Mouse (Mus musculus): ENCODE results near the gene Gpr75.
A peak's percentile ranks its signal among the peaks of the same experiment; 100 is the strongest.

Gene Gpr75

DNA sequence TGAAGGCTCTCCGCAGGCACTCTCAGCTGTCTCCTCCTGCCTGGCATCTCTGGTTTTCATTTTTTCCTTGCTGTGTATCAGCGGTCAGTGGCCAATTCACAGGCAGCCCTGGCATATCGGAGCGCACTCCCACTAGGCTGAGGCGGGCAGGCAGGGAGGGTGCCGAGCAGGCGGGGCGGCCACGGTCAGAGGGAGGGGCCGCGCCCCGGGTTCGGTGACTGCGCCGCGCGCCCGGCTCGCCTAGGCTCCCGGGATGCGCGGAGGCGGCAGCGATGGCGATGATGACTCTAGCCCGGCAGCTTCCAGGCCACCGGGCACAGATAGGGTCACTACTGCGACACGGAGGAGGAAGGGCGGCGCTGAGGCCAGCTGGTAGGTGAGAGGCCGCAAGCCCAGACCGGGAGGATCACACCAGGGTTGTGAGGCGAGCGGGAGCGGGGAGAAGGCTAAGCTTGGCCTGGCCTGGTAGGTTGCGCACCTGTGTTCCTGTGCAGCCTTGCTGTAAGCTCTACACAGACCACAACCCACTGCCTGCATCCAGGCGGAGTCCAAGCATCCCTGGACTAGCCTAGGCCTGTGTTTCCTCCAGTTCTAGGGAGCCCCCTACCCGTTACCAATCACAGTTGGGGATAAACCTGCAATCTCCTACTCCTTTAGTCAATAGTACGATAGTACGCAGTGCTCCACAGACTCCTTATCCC, at the start of gene Gpr75, which contains the start of gene Asb3:
Gene Gpr75, plus strand, starts transcription at position 188 of the 701 bp plus-strand sequence.
Gene Asb3, plus strand, starts transcription at position 246 of the 701 bp plus-strand sequence.
- DNase-seq (ENCODE audit: low spot score) = peak; percentile 24

DNA sequence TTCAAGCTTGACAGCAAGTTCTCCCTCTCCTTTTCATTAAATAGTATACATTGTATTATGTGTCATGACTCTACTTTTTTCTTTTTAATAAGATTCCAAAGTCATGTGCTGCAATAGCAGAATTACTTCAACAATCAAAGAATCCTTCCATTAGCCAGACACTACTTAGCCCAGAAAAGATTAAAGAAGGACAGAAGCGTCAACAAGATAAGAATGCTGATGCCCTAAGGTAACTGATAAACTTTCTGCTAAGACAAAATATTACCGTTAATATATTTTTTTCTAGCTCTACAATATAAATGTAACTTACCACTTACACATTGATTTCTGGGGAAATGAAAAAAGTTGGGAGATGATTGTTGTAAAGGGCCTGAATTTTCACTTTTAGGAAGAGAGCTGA, 46.4 kb upstream of the Gpr75 start:
- DNase-seq (ENCODE audit: low spot score) = no peak

DNA sequence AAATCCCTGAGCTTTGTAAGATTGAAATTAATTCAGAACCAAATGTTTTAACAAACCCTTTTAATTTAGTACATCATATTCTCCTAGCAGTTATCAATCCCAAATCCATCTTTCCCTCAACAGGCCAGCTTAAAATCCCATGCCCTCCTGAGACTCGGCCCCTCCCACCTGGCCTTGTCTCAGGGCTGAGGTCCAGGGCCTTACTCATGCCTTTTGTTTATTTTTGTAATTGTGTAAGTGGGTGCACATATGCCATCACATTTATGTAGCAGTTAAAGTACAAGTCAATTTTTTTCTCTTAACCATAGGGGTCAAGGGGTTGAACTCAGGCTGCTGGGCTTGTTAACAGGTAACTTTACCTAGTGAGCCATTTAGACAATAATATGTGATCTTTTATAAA, 40.8 kb upstream of the Gpr75 start:
- no peak for DNase-seq (ENCODE audit: low spot score)

DNA sequence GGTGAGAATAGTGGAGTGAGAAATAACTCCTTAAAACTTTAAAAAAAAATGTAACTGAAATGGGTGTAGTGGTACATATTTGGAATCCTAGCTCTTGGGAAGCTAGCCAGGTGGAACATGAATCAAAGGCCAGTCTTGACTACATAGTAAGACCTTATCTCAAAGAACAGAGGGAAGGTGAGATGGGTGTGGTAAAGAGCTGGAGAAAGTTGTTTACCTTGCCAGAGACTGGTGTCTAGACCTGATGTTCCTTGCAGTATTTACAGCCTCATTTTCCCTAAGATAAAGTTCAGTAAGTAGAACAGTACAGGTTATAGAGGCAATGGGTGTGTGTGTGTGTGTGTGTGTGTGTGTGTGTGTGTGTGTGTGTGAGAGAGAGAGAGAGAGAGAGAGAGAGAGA, 12.7 kb upstream of the Gpr75 start:
- no peak for DNase-seq (ENCODE audit: low spot score)

DNA sequence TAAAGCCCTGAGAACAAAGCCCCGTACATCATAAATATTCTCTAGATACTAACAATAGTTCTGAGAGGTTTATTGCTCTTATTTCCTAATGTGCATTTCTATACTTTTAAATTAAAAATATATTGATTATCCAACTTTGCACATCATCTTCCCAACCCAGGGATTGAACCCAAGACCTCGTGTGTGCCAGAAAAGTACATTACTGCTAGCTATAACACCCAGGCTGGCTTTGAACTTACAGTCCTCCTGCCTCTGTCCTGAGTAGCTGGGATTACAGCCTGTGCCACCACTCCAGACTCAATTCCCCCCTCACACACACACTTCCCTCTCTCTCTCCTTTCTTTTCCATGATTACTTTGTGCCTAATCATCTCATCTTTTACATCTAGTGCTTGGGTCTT, 3.0 kb downstream of the Gpr75 start:
- no peak for DNase-seq (ENCODE audit: low spot score)

DNA sequence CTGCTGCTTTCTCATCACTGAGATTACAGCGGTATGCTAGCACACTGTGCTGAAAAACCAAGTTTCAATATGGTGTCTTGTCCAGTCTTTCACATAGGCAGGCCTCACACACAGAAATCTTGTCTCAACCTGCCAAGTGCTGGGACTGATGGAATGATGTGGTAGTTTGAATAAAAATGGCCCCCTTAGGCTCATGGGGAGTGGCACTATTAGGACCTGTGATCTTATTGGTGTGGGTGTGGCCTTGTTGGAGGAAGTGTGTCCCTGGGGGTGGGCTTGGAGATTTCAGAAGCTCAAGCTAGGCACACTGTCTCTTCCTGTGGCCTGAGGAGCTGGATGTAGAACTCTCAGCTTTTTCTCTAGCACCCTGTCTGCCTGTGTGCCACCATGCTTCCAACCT, 11.0 kb downstream of the Gpr75 start:
- no peak for DNase-seq (ENCODE audit: low spot score)

DNA sequence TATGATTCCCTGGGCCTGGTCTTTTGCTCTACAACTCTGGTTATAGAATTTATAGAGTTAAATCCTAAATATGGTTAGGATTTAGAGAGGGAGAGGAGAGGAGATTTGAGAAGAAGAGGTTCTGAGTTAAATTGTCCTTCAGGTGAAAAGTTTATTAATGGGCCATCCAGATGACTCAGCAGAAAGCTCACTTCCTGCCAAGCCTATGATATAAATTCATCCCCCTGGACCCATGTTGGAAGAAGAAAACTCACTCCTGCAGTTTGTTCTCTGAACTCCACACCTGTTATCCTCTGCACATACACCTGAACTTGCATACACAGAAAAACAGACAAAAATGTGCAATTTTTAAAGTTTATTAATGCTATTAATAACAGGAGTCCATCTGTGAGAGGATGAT, 14.2 kb downstream of the Gpr75 start:
- DNase-seq (ENCODE audit: low spot score) = no peak

DNA sequence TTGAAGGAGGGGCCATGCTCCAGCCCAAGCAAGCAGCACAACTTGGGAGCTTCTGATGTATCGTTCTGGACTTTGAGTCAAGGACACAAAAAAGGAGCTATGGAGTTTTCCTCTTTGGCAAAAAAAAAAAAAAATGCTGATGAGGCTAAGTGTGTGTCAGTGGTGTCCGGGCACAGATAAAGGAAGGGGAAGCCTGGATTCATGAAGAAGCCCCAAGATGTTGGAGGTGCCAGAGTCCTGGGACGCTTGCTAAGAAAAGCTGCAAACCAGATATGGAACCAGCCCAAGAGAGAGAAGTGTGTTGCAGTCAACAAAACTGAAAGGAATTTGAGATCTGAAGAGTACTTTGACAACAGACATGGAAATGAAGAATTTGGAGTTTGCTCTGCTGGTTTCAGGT, 27.2 kb downstream of the Gpr75 start:
- DNase-seq (ENCODE audit: low spot score) = no peak

DNA sequence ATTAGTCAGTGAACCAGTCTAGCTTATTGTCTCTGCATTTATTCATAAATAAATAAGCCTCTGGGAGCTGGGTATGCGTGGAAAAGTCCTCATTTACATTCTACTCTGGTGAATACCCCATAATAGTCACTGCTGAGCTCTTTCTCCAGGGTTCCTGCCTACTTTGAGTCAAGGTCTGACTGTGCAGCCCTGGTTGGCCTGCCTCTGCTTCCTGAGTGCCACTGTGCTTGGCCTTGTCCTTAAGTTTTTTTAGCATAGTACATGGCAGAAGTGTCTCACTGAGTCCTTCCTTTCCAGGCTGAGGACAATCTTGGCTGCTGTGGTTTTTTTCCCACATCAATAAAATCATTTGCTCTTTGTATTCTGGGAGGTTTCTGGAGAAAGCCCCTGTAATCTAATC, 35.5 kb downstream of the Gpr75 start:
- DNase-seq (ENCODE audit: low spot score) = no peak

DNA sequence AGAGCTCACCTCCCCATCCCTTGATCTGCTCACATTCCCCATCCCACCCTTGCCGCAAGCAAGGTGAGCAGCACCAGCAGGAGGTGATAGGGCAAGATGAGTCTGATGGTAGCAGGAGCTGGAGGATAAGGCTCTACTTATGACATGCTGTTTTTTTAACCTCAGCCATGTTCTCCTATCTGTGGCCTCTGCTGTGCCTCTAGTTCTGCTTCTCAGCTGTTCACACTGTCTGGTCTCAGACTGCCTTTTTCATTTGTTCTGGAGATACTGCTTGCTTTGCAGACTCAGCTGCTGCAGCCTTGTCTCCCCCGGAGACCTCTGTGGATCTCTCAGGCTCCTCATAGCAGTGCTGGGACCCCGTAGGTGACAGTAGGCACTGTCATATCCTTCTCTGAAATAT, 38.1 kb downstream of the Gpr75 start:
- no peak for DNase-seq (ENCODE audit: low spot score)

DNA sequence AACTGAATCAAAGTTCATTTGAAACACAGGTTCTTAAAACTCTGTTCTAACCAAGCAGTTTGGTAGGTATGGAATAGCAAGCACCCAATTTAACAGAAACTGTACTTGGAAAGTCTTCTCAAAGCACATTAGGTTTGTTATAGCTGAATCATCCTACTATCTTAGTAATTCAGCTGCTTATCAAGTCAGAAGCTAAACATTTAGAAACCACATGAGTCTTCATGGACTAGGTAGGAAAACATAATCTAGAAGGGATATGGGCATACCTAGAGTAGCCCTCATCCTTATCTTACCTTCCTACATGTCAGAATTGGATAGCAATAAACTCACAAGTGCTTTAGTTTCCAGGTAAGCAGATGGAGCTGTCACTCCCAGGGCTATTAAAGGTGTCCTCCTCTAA, 42.9 kb downstream of the Gpr75 start:
- DNase-seq (ENCODE audit: low spot score) = no peak

DNA sequence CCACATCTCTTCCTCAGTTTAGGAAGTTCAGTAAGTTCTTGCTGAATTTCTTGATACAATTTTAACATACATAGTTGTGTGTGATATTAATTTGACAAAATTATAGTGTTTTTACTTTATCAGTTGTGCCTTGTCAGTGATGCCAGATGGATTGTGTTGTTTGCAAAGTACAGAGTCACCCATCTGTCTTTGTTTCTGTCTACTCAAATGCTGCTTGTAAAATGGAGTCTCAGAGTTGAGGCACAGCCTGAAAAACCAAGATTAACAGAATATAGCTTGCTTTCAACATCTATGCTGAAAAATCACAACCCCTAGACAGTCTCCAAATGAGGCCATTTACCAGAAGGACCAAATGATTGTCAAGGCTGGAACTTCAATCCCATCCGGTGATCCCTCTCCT, 43.3 kb downstream of the Gpr75 start:
- DNase-seq (ENCODE audit: low spot score) = peak; percentile 24
